Mouse (Mus musculus) CH12.LX (cell line): Measurements from ENCODE around the gene Nfx1. TPM values are rescaled to one million over a fixed set of nuclear protein-coding genes. Genes with fewer than 3 reads are reported as not detected.

Experiments used
- DNase-seq: peaks from one replicate; pipeline ENCODE4 v3.0.0-alpha.2; 2013; ENCODE audit errors: extremely low read depth
- H3K27ac ChIP-seq: 2 replicates; pipeline ENCODE4 v1.5.1; 2012; ENCODE audit warnings: low read depth, mild to moderate bottlenecking, control low read depth, moderate library complexity; ENCODE audit not compliant: insufficient read depth
- H3K27me3 ChIP-seq: replicated peaks from 2 replicates; pipeline ENCODE3; 2012; ENCODE audit warnings: inconsistent platforms
- H3K36me3 ChIP-seq, 2 experiments: replicated peaks in 1 of 2; 2 replicates each; pipeline versions ENCODE3 to v1.6.1; 2012; ENCODE audit warnings: inconsistent platforms in 1 of 2, low read length in 1 of 2, mild to moderate bottlenecking in 1 of 2, mixed read lengths in 1 of 2, moderate library complexity in 1 of 2; ENCODE audit not compliant: control insufficient read depth in 1 of 2, insufficient read depth in 1 of 2
- H3K4me1 ChIP-seq, 2 experiments: 2 replicates each; pipeline ENCODE4 v1.6.1; 2012; ENCODE audit warnings: inconsistent platforms in 1 of 2, moderate library complexity in 1 of 2; ENCODE audit not compliant: insufficient read depth in 2 of 2, control insufficient read depth in 1 of 2
- H3K4me2 ChIP-seq: 2 replicates; pipeline ENCODE4 v1.6.1; 2012; ENCODE audit warnings: low read depth, mild to moderate bottlenecking, control low read depth; ENCODE audit not compliant: poor library complexity, insufficient read depth, severe bottlenecking
- H3K4me3 ChIP-seq, 3 experiments: fragments of 150-350 bp in 1 of 3; sonication (generic) in 1 of 3; replicated peaks in 1 of 3; 2 replicates each; pipeline versions ENCODE3 to v1.5.1; 2011 to 2012; ENCODE audit warnings: low read depth in 2 of 3, low read length in 2 of 3, mild to moderate bottlenecking in 2 of 3, moderate library complexity in 2 of 3, control low read depth in 1 of 3, improper control_type of control experiment in 1 of 3, inconsistent platforms in 1 of 3, mixed read lengths in 1 of 3; ENCODE audit not compliant: poor library complexity in 1 of 3
- H3K79me2 ChIP-seq: replicated peaks from 2 replicates; pipeline ENCODE4 v1.6.1; 2012; ENCODE audit warnings: mild to moderate bottlenecking, moderate library complexity; ENCODE audit not compliant: control insufficient read depth, poor library complexity, insufficient read depth, severe bottlenecking; ENCODE audit errors: extremely low read depth
- H3K9ac ChIP-seq: 2 replicates; pipeline ENCODE4 v1.6.1; 2012; ENCODE audit warnings: low read depth, mild to moderate bottlenecking, control low read depth, moderate library complexity; ENCODE audit not compliant: insufficient read depth
- H3K9me3 ChIP-seq: replicated peaks from 2 replicates; pipeline ENCODE3; 2012; ENCODE audit warnings: low read length, inconsistent platforms, mixed read lengths
- BHLHE40 ChIP-seq: IDR thresholded peaks from 2 replicates; pipeline ENCODE4 v1.6.1; 2011; ENCODE audit warnings: mild to moderate bottlenecking, low read depth, low read length, improper control_type of control experiment
- CTCF ChIP-seq, 2 experiments: IDR thresholded peaks in 1 of 2; conservative IDR thresholded peaks in 1 of 2; 2 replicates each; pipeline ENCODE4 v1.5.1; 2011 to 2012; ENCODE audit warnings: low read depth in 2 of 2, low read length in 2 of 2, improper control_type of control experiment in 1 of 2, inconsistent platforms in 1 of 2, mild to moderate bottlenecking in 1 of 2, moderate library complexity in 1 of 2
- E2F4 ChIP-seq: IDR thresholded peaks from 2 replicates; pipeline ENCODE4 v1.6.1; 2011; ENCODE audit warnings: low read depth, low read length, improper control_type of control experiment; ENCODE audit not compliant: insufficient replicate concordance
- EP300 ChIP-seq: IDR thresholded peaks from 2 replicates; pipeline ENCODE4 v1.6.1; 2011; ENCODE audit warnings: low read length, improper control_type of control experiment
- GABPA ChIP-seq: IDR thresholded peaks from 2 replicates; pipeline ENCODE4 v1.6.1; 2012; ENCODE audit warnings: low read depth, low read length, improper control_type of control experiment, inconsistent platforms; ENCODE audit not compliant: insufficient replicate concordance
- JUN ChIP-seq: IDR thresholded peaks from 2 replicates; pipeline ENCODE4 v1.6.1; 2011; ENCODE audit warnings: low read depth, mild to moderate bottlenecking, low read length, improper control_type of control experiment, moderate library complexity; ENCODE audit not compliant: insufficient read depth
- KAT2A ChIP-seq: IDR thresholded peaks from 2 replicates; pipeline ENCODE4 v1.6.1; 2012; ENCODE audit warnings: low read length, improper control_type of control experiment, inconsistent platforms; ENCODE audit not compliant: insufficient replicate concordance
- MAX ChIP-seq: IDR thresholded peaks from 2 replicates; pipeline ENCODE4 v1.6.1; 2011; ENCODE audit warnings: low read length, improper control_type of control experiment
- MEF2A ChIP-seq: IDR thresholded peaks from 2 replicates; pipeline ENCODE4 v1.6.1; 2014; ENCODE audit warnings: low read depth, mild to moderate bottlenecking, inconsistent platforms, low read length, improper control_type of control experiment, borderline replicate concordance
- MXI1 ChIP-seq: IDR thresholded peaks from 2 replicates; pipeline ENCODE4 v1.6.1; 2011; ENCODE audit warnings: mild to moderate bottlenecking, low read depth, low read length, improper control_type of control experiment
- PAX5 ChIP-seq: IDR thresholded peaks from 2 replicates; pipeline ENCODE4 v1.6.1; 2012; ENCODE audit warnings: low read length, inconsistent platforms, mixed read lengths
- TBP ChIP-seq: conservative IDR thresholded peaks from 2 replicates; pipeline ENCODE4 v1.6.1; 2011; ENCODE audit warnings: low read depth, low read length, improper control_type of control experiment
- TCF12 ChIP-seq: IDR thresholded peaks from 2 replicates; pipeline ENCODE4 v1.6.1; 2014; ENCODE audit warnings: low read depth, mild to moderate bottlenecking, inconsistent platforms, low read length, improper control_type of control experiment
- USF1 ChIP-seq: IDR thresholded peaks from 2 replicates; pipeline ENCODE4 v1.6.1; 2014; ENCODE audit warnings: low read depth, mild to moderate bottlenecking, inconsistent platforms, low read length, improper control_type of control experiment
- USF2 ChIP-seq: conservative IDR thresholded peaks from 2 replicates; pipeline ENCODE4 v1.6.1; 2011; ENCODE audit warnings: low read depth, low read length, improper control_type of control experiment
- ZC3H11A ChIP-seq: IDR thresholded peaks from 2 replicates; pipeline ENCODE4 v1.6.1; 2012; ENCODE audit warnings: low read depth, mild to moderate bottlenecking, inconsistent platforms, low read length, improper control_type of control experiment
- ZKSCAN1 ChIP-seq: IDR thresholded peaks from 2 replicates; pipeline ENCODE4 v1.6.1; 2012; ENCODE audit warnings: low read depth, inconsistent platforms, low read length, improper control_type of control experiment, borderline replicate concordance
- ZNF384 ChIP-seq: IDR thresholded peaks from 2 replicates; pipeline ENCODE4 v1.6.1; 2012; ENCODE audit warnings: low read depth, low read length, improper control_type of control experiment, inconsistent platforms
- dilution Hi-C: fragments of 300-500 bp; cut with MboI; formaldehyde crosslinking; loops from 2 replicates; pipeline ENCODE4 v1.14.3; 2020; ENCODE audit warnings: low sequenced_read_pairs; ENCODE audit not compliant: extremely low pct_unique_long_range_greater_than_20kb, extremely low pct_ligation_motif_present
- in situ Hi-C: fragments of 300-500 bp; cut with MboI; formaldehyde crosslinking; loops from 3 replicates; pipeline ENCODE4 v1.14.3; 2019; ENCODE audit warnings: low sequenced_read_pairs, low pct_ligation_motif_present, low pct_unique_long_range_greater_than_20kb, mixed read lengths
- polyA plus RNA-seq: library from polyadenylated mRNA; unstranded; fragments of >175 nt; gene quantifications from 2 replicates; pipeline ENCODE4 v1.2.1, GENCODE M21; 2012; ENCODE audit warnings: low read depth; ENCODE audit not compliant: insufficient read length
- total RNA-seq, 2 experiments: library from RNA; depleted of rRNA; stranded (reverse); fragments of 300-350 nt in 1 of 2; fragments of >200 nt in 1 of 2; gene quantifications; 2 replicates each; pipeline ENCODE4 v1.2.3; 2012 to 2014

The Nfx1 gene
- total and polyA plus RNA-seq, 3 experiments, result 55.5 to 89.8 (median 70.5) TPM

- Histone ChIP-seq H3K79me2 (no peaks in the 10 kb centered on the region), H3K36me3 (no peaks in the 10 kb centered on the region), H3K9ac (no peak overlapping the region), H3K4me1 (no peaks in the 10 kb centered on the region), H3K9me3 (peaks cover 3% of the 10 kb centered on the region), H3K27me3 (peaks cover 1% of the 10 kb centered on the region), H3K4me2 (no peak overlapping the region), H3K27ac (no peak overlapping the region), H3K4me3 (no peak overlapping the region)
- TF ChIP-seq JUN (no peak), PAX5 (no peak), USF2 (no peak), ZNF384 (no peak), BHLHE40 (no peak), MAX (no peak), E2F4 (no peak), USF1 (no peak), MEF2A (no peak), TBP (no peak), EP300 (no peak)
- dilution Hi-C loops, result no loop called here
- in situ Hi-C loops, result no loop called here
- DNase-seq, result no peak
These were observed 49.4 kb upstream of the Nfx1 start for GRCm38 (mm10) chr4:40921288-40921687.

- Histone ChIP-seq H3K27ac (no peak overlapping the region), H3K4me2 (no peak overlapping the region), H3K4me3 (no peak overlapping the region), H3K27me3 (peaks cover 1% of the 10 kb centered on the region), H3K36me3 (no peaks in the 10 kb centered on the region), H3K9me3 (no peaks in the 10 kb centered on the region), H3K4me1 (no peaks in the 10 kb centered on the region), H3K9ac (no peak overlapping the region), H3K79me2 (no peaks in the 10 kb centered on the region)
- DNase-seq, result no peak
- dilution Hi-C loops, result no loop called here
- TF ChIP-seq KAT2A (no peak), ZC3H11A (no peak), PAX5 (no peak), TBP (no peak), USF2 (no peak), GABPA (no peak), ZKSCAN1 (no peak), MXI1 (no peak), TCF12 (no peak), CTCF (conservative IDR thresholded peaks at IDR 0.05 in 1 of 2, IDR thresholded peaks at IDR 0.05 in 1 of 2; ENCODE audit: low read depth in 2 of 2, low read length in 2 of 2) (no peak), MAX (no peak)
- in situ Hi-C loops, result no loop called here
These were observed 47.5 kb upstream of the Nfx1 start for GRCm38 (mm10) chr4:40923087-40923651.
